Mouse (Mus musculus): ENCODE measurements at regions not wholly inside any gene's neighbourhood (a gene's known extent, or its start where the extent isn't known, plus 50 kb on each side); places are given as distances from the start of the nearest gene placed in this dataset.

GRCm38 (mm10) chr14:86506286-86506685 is 634.7 kb downstream of the Diaph3 start:
- no peak overlapping the region for H3K4me3 ChIP-seq (ENCODE audit: control insufficient read depth in 1 of 2, insufficient read depth in 1 of 2, low read depth in 2 of 2, low read length in 2 of 2)

DNA sequence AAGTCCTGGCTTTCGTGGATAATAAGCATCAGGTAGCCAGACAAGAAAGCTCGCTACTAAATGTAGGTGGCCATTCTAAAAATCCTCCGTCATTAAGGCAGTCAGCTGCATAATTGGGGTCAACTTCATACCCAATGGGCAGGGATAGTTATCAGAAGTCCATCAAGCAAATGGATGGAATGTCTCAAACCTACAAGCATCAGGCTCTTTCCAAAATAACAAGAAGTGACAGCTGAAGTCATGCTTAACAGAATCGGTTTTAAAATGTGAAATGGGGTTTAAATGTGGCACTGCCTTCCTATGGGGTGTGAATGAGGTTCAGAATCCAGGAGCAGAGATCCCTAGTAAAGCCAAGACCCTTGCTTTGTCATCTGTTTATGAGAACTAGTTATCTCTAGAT is 650.2 kb downstream of the Diaph3 start:
- Histone ChIP-seq H3K36me3 (ENCODE audit: control insufficient read depth in 1 of 2, insufficient read depth in 2 of 2, low read length in 2 of 2) (no peaks in the 10 kb centered on the region), H3K4me3 (ENCODE audit: control insufficient read depth in 1 of 2, insufficient read depth in 1 of 2, low read depth in 2 of 2, low read length in 2 of 2) (no peak overlapping the region), H3K79me2 (ENCODE audit: control insufficient read depth, insufficient read depth, low read length, poor library complexity) (no peaks in the 10 kb centered on the region), H3K27ac (ENCODE audit: control insufficient read depth, low read depth, low read length) (no peak overlapping the region), H3K9me3 (replicated peaks; ENCODE audit: insufficient read depth, low read length) (no peaks in the 10 kb centered on the region), H3K9ac (ENCODE audit: control insufficient read depth, low read depth, low read length, poor library complexity, severe bottlenecking) (no peak overlapping the region), H3K4me1 (ENCODE audit: control insufficient read depth in 1 of 2, insufficient read depth in 2 of 2, low read length in 2 of 2) (no peaks in the 10 kb centered on the region), H3K27me3 (ENCODE audit: control insufficient read depth in 1 of 2, insufficient read depth in 2 of 2, low read length in 2 of 2) (no peaks in the 10 kb centered on the region; a peak in 1 of 4 replicates)
- no peak for TF ChIP-seq TCF12 (IDR thresholded peaks at IDR 0.05; ENCODE audit: low read depth, low read length)
- no peak for TF ChIP-seq RAD21 (IDR thresholded peaks at IDR 0.05; ENCODE audit: low read depth, low read length)
- no peak for TF ChIP-seq TBP (IDR thresholded peaks at IDR 0.05; ENCODE audit: low read depth, low read length)
- TF ChIP-seq MEF2A (IDR thresholded peaks at IDR 0.05; ENCODE audit: extremely low read depth, insufficient replicate concordance, low read depth, low read length, poor library complexity, severe bottlenecking), result no peak
- no peak for TF ChIP-seq GABPA (IDR thresholded peaks at IDR 0.05; ENCODE audit: low read depth, low read length)
- no peak for TF ChIP-seq ETS1 (IDR thresholded peaks at IDR 0.05; ENCODE audit: low read depth, low read length)
- TF ChIP-seq UBTF (IDR thresholded peaks at IDR 0.05; ENCODE audit: borderline replicate concordance, insufficient read depth, low read depth, low read length), result no peak
- no peak for TF ChIP-seq RCOR1 (IDR thresholded peaks at IDR 0.05; ENCODE audit: low read depth, low read length)
- no peak for TF ChIP-seq ZKSCAN1 (IDR thresholded peaks at IDR 0.05; ENCODE audit: low read depth, low read length)
- TF ChIP-seq HCFC1 (IDR thresholded peaks at IDR 0.05; ENCODE audit: low read depth, low read length), result no peak
- no peak for TF ChIP-seq USF1 (IDR thresholded peaks at IDR 0.05; ENCODE audit: low read depth, low read length)
- no peak for TF ChIP-seq JUND (IDR thresholded peaks at IDR 0.05; ENCODE audit: low read depth, low read length)
- TF ChIP-seq E2F4 (IDR thresholded peaks at IDR 0.05; ENCODE audit: borderline replicate concordance, low read depth, low read length), result no peak
- no peak for TF ChIP-seq ZNF384 (IDR thresholded peaks at IDR 0.05; ENCODE audit: low read depth, low read length)
- DNase-seq (ENCODE audit: low read depth, low spot score), result no peak

More at GRCm38 (mm10) chr14:86506286-86506685, 634.7 kb downstream of the Diaph3 start:
- DNase-seq (ENCODE audit: low read depth, low spot score), result no peak
- no peak for TF ChIP-seq HCFC1 (IDR thresholded peaks at IDR 0.05; ENCODE audit: low read depth, low read length)
- no peak for TF ChIP-seq MEF2A (IDR thresholded peaks at IDR 0.05; ENCODE audit: extremely low read depth, insufficient replicate concordance, low read depth, low read length, poor library complexity, severe bottlenecking)
- TF ChIP-seq ELF1 (IDR thresholded peaks at IDR 0.05; ENCODE audit: low read depth, low read length), result no peak
- TF ChIP-seq E2F4 (IDR thresholded peaks at IDR 0.05; ENCODE audit: borderline replicate concordance, low read depth, low read length), result no peak
- TF ChIP-seq ZC3H11A (IDR thresholded peaks at IDR 0.05; ENCODE audit: low read depth, low read length), result no peak
- no peak for TF ChIP-seq GATA1 (IDR thresholded peaks at IDR 0.05; ENCODE audit: low read depth, low read length)
- TF ChIP-seq CTCF (IDR thresholded peaks at IDR 0.05 in 2 of 3, conservative IDR thresholded peaks at IDR 0.05 in 1 of 3; ENCODE audit: control insufficient read depth in 1 of 3, insufficient read depth in 1 of 3, low read depth in 2 of 3, low read length in 3 of 3, poor library complexity in 1 of 3, severe bottlenecking in 1 of 3), result no peak
- no peak for TF ChIP-seq MYC (IDR thresholded peaks at IDR 0.05; ENCODE audit: low read depth, low read length)
- no peak for TF ChIP-seq BHLHE40 (IDR thresholded peaks at IDR 0.05; ENCODE audit: borderline replicate concordance, low read depth, low read length)
- TF ChIP-seq CHD2 (IDR thresholded peaks at IDR 0.05; ENCODE audit: low read length), result no peak
- TF ChIP-seq UBTF (IDR thresholded peaks at IDR 0.05; ENCODE audit: borderline replicate concordance, insufficient read depth, low read depth, low read length), result no peak
- no peak for TF ChIP-seq ZKSCAN1 (IDR thresholded peaks at IDR 0.05; ENCODE audit: low read depth, low read length)
- TF ChIP-seq ZMIZ1 (IDR thresholded peaks at IDR 0.05; ENCODE audit: low read depth, low read length), result no peak
- TF ChIP-seq ZNF384 (IDR thresholded peaks at IDR 0.05; ENCODE audit: low read depth, low read length), result no peak
- no peak for TF ChIP-seq JUND (IDR thresholded peaks at IDR 0.05; ENCODE audit: low read depth, low read length)
- no peak for TF ChIP-seq POLR2AphosphoS5 (IDR thresholded peaks at IDR 0.05; ENCODE audit: borderline replicate concordance, low read depth, low read length)
- no peak for TF ChIP-seq POLR2AphosphoS2 (IDR thresholded peaks at IDR 0.05; ENCODE audit: low read length)
- no peak for TF ChIP-seq MXI1 (IDR thresholded peaks at IDR 0.05; ENCODE audit: low read depth, low read length)
- TF ChIP-seq POLR2A (IDR thresholded peaks at IDR 0.05; ENCODE audit: control insufficient read depth in 1 of 2, insufficient read depth in 1 of 2, low read depth in 1 of 2, low read length in 2 of 2, poor library complexity in 1 of 2), result no peak
- H3K9me3 ChIP-seq (replicated peaks; ENCODE audit: insufficient read depth, low read length), result no peaks in the 10 kb centered on the region
- no peak overlapping the region for H3K27ac ChIP-seq (ENCODE audit: control insufficient read depth, low read depth, low read length)
- no peaks in the 10 kb centered on the region for H3K79me2 ChIP-seq (ENCODE audit: control insufficient read depth, insufficient read depth, low read length, poor library complexity)
- no peak overlapping the region for H3K9ac ChIP-seq (ENCODE audit: control insufficient read depth, low read depth, low read length, poor library complexity, severe bottlenecking)
- no peaks in the 10 kb centered on the region for H3K4me1 ChIP-seq (ENCODE audit: control insufficient read depth in 1 of 2, insufficient read depth in 2 of 2, low read length in 2 of 2)
- no peaks in the 10 kb centered on the region for H3K27me3 ChIP-seq (ENCODE audit: control insufficient read depth in 1 of 2, insufficient read depth in 2 of 2, low read length in 2 of 2)
- no peaks in the 10 kb centered on the region for H3K36me3 ChIP-seq (ENCODE audit: control insufficient read depth in 1 of 2, insufficient read depth in 2 of 2, low read length in 2 of 2)

Data from MEL (cell line).